Mouse (Mus musculus) T-helper 1 cell (primary cell): Measurements from ENCODE around the gene Adgrf1.

Experiments
- in situ Hi-C: fragments of 300-600 bp; cut with MboI, MseI; formaldehyde crosslinking; loops from one replicate; pipeline ENCODE4 v1.15.1; 2025; ENCODE audit warnings: high pct_unique_total_duplicates

The Adgrf1 gene

GRCm38 (mm10) chr17:43361021-43361420 lies 90.9 kb downstream of the Adgrf1 start:
- in situ Hi-C loops, result no loop called here

GRCm38 (mm10) chr17:43362362-43362761 lies 92.2 kb downstream of the Adgrf1 start:
- in situ Hi-C loops, result no loop called here

GRCm38 (mm10) chr17:43362881-43363280 lies 92.8 kb downstream of the Adgrf1 start:
- in situ Hi-C loops, result no loop called here

- in situ Hi-C loops, result no loop called here
Observed at GRCm38 (mm10) chr17:43363921-43364320, 93.8 kb downstream of the Adgrf1 start.

GRCm38 (mm10) chr17:43365297-43365696 lies 95.2 kb downstream of the Adgrf1 start:
- in situ Hi-C loops, result no loop called here

GRCm38 (mm10) chr17:43366486-43366885 lies 96.4 kb downstream of the Adgrf1 start:
- in situ Hi-C loops, result no loop called here

- in situ Hi-C loops, result no loop called here
Observed at GRCm38 (mm10) chr17:43368171-43368576, 98.0 kb downstream of the Adgrf1 start.

GRCm38 (mm10) chr17:43372604-43373003 lies 102.5 kb downstream of the Adgrf1 start:
- in situ Hi-C loops, result no loop called here

- in situ Hi-C loops, result no loop called here
Observed at GRCm38 (mm10) chr17:43374020-43374419, 103.9 kb downstream of the Adgrf1 start.
